Mouse (Mus musculus) ES-Bruce4 (cell line): ENCODE measurements at regions not wholly inside any gene's neighbourhood (a gene's known extent, or its start where the extent isn't known, plus 50 kb on each side); places are given as distances from the start of the nearest gene placed in this dataset.

Experiments
- H3K27ac ChIP-seq: 2 replicates; pipeline ENCODE4 v1.5.1; 2012; ENCODE audit warnings: low read length, inconsistent platforms; ENCODE audit not compliant: insufficient read depth
- H3K27me3 ChIP-seq: 2 replicates; pipeline ENCODE4 v1.6.1; 2012; ENCODE audit warnings: mild to moderate bottlenecking, low read length, inconsistent platforms; ENCODE audit not compliant: control insufficient read depth, poor library complexity, insufficient read depth, severe bottlenecking
- H3K36me3 ChIP-seq: 2 replicates; pipeline ENCODE4 v1.6.1; 2012; ENCODE audit warnings: inconsistent platforms, mild to moderate bottlenecking, low read length, moderate library complexity; ENCODE audit not compliant: control insufficient read depth, poor library complexity, insufficient read depth, severe bottlenecking
- H3K4me1 ChIP-seq: one replicate; pipeline ENCODE4 v1.8.1; 2011; ENCODE audit warnings: low read length; ENCODE audit not compliant: control insufficient read depth, insufficient read depth
- H3K4me3 ChIP-seq: 2 replicates; pipeline ENCODE4 v1.5.1; 2011; ENCODE audit warnings: low read depth, mild to moderate bottlenecking, low read length
- H3K9ac ChIP-seq: 2 replicates; pipeline ENCODE4 v1.6.1; 2012; ENCODE audit warnings: low read depth, mild to moderate bottlenecking, inconsistent platforms; ENCODE audit not compliant: poor library complexity, severe bottlenecking
- H3K9me3 ChIP-seq: replicated peaks from 2 replicates; pipeline ENCODE4 v1.6.1; 2012; ENCODE audit warnings: mild to moderate bottlenecking, low read length, inconsistent platforms; ENCODE audit not compliant: control insufficient read depth, poor library complexity, insufficient read depth, severe bottlenecking
- CTCF ChIP-seq: IDR thresholded peaks from one replicate; pipeline ENCODE4 v1.8.1; 2011; ENCODE audit warnings: low read depth, low read length
- EP300 ChIP-seq: IDR thresholded peaks from 2 replicates; pipeline ENCODE4 v1.6.1; 2011; ENCODE audit warnings: low read depth, low read length; ENCODE audit not compliant: insufficient read depth
- POLR2A ChIP-seq: IDR thresholded peaks from one replicate; pipeline ENCODE4 v1.8.1; 2011; ENCODE audit warnings: low read length; ENCODE audit not compliant: insufficient read depth

DNA sequence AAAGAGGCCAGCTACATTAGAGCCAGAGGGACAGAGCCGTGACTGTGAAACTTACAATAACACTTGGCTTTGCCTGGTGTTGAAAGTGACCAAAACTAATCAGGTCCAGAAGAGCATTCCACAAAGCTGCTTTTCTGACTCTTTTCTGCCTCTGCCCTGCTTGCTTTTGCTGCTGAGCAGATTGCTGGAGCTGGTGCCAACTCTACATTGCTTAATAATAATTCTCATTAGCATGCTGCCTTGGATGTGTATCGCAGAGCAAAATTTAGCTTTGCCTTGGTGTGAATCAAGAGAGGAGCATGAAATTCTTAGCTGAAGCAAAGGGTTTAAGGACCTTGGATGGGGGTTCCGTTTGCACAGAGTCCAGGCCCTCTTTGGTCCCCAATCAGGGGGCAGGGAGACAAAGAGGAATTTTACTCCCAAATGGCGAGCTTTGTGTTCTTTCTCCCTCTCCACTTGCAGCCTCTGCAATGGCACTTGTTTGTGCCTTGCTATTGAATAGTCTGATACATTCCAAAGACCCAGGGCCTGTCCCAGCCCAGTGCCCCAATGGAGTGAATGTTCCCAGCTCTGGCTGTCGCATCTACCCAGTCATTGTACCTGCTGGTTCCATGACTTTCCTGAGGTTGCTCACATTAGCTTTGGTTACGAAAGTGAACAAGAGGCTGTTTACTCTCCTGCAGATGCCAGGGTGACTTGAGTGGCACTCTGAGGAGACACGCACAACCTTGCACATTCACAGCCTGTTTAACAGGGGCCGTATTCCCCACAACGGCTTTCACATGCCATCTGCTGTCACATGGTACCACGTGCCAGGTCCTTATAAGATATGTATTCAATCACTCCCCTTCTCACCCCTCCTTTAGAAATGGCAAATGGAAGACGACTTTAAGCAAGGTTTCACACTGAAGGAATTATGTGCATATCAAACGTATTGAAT lies 76.9 kb upstream of the Rfx3 start:
- Histone ChIP-seq H3K4me1 (no peaks in the 10 kb centered on the region), H3K27ac (no peak overlapping the region), H3K27me3 (no peaks in the 10 kb centered on the region), H3K9me3 (no peaks in the 10 kb centered on the region), H3K36me3 (no peaks in the 10 kb centered on the region), H3K4me3 (no peak overlapping the region), H3K9ac (no peak overlapping the region)
- TF ChIP-seq POLR2A, result no peak
- TF ChIP-seq CTCF, result no peak
- TF ChIP-seq EP300, result no peak

DNA sequence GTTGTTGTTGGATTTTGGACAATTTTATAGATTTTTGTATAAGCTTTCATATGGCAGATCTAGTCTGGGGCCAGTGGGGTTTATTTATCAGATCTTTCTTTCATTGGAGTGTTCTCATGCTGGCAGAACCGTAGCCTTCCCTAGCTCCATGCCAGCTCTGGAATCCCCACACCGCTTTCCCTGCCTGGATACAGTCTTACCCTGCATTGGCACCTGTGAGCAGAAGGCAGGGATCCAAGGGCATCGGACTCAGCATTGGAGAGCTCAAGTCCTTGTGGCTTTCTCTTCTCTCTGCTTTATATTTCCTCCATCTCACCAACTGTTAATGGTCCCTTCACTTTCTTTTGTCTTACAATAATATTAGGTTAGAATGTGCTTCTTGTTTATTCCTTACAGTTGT lies 59.4 kb upstream of the Rfx3 start:
- H3K4me1 ChIP-seq, result no peaks in the 10 kb centered on the region

More for the DNA sequence above, 59.4 kb upstream of the Rfx3 start:
- Histone ChIP-seq H3K36me3 (no peaks in the 10 kb centered on the region), H3K27ac (no peak overlapping the region), H3K27me3 (no peaks in the 10 kb centered on the region; the same call in 1 of the 2 replicates), H3K9me3 (no peaks in the 10 kb centered on the region), H3K4me3 (no peak overlapping the region), H3K9ac (no peak overlapping the region)
- TF ChIP-seq EP300 (no peak), CTCF (no peak), POLR2A (no peak)
